Mouse (Mus musculus): Measurements from ENCODE around the gene Smoc2.

DNA sequence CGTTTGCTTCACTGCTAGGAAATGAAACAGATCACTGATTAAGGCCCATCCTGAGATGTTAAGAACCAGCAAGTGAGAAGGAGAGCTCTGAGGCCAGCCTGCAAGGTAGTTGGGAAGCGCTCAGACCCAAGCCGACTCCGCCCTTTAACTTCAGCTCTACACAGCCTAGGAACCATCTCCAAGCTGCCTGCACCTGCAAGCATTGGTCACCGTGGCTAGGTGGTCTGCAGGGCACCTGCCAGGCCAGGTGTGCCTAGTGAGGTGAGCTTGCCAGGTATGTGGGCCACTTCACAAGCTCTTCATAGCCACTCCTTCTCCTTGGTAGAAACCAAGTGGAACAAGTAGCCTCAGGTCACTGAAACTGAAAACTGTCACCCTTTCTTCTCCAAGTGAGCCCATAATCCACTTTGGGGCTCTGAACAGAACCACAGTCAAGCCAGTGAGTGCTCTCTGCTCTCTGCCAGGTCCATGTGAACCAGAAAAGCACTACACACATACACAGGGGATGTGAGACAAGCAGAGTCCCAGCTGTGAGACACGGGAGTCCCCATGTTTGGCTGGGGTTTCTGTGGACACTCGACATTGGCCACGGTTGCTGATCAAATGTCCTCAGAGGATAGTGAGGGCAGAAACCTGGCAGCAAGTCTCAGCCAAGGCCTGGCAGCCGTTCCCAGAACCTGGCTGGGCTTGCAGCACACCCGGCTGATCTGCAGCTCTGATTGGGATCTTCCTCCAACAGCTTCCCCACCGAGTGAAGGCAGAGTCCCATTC lies 34.9 kb upstream of the Smoc2 start:
- TF ChIP-seq CTCF (conservative IDR thresholded peaks at IDR 0.05; ENCODE audit: insufficient read depth, insufficient read length, low read depth, low read length) (no peak), POLR2A (IDR thresholded peaks at IDR 0.05; ENCODE audit: low read depth, low read length) (no peak)
